Mouse (Mus musculus): Measurements from ENCODE around the gene Ciart.
"Not testable (repeated sequence)": the region's sequence is repeated elsewhere in the genome, so short reads cannot be mapped to it uniquely, and the experiment has no call there.

Gene Ciart

GRCm38 (mm10) chr3:95865050-95865449 lies 17.0 kb downstream of the Ciart start:
- DNase-seq: peak; percentile 88

- no peak for DNase-seq
These were observed 18.5 kb downstream of the Ciart start for GRCm38 (mm10) chr3:95863578-95863977.

GRCm38 (mm10) chr3:95861796-95862195 lies 20.3 kb downstream of the Ciart start:
- peak; percentile 72 for DNase-seq

- no peak for DNase-seq
These were observed 20.8 kb downstream of the Ciart start for GRCm38 (mm10) chr3:95861216-95861615.

GRCm38 (mm10) chr3:95860323-95860722 lies 21.7 kb downstream of the Ciart start:
- no peak for DNase-seq

GRCm38 (mm10) chr3:95858278-95858677 lies 23.8 kb downstream of the Ciart start:
- DNase-seq: not testable (repeated sequence)

- not testable (repeated sequence) for DNase-seq
These were observed 25.0 kb downstream of the Ciart start for GRCm38 (mm10) chr3:95857050-95857449.

GRCm38 (mm10) chr3:95856115-95856514 lies 25.9 kb downstream of the Ciart start:
- DNase-seq: no peak

GRCm38 (mm10) chr3:95855502-95856089 lies 26.5 kb downstream of the Ciart start, which contains the start of gene Prpf3:
TSS of gene Prpf3 (minus strand) at chr3:95855885.
- DNase-seq: peak; percentile 94

GRCm38 (mm10) chr3:95851317-95851716 lies 30.7 kb downstream of the Ciart start:
- no peak for DNase-seq

- DNase-seq: no peak
These were observed 31.4 kb downstream of the Ciart start for GRCm38 (mm10) chr3:95850611-95851010.

GRCm38 (mm10) chr3:95842503-95843214 lies 39.4 kb downstream of the Ciart start:
- DNase-seq: no peak

GRCm38 (mm10) chr3:95839250-95839649 lies 42.8 kb downstream of the Ciart start:
- no peak for DNase-seq

- no peak for DNase-seq
These were observed 53.0 kb downstream of the Ciart start for GRCm38 (mm10) chr3:95829053-95829452.
